Mouse (Mus musculus): ENCODE data around the gene Hdac1.

Hdac1 gene

GRCm38 (mm10) chr4:129571551-129572084 is 29.1 kb upstream of the Hdac1 start:
- CTCF ChIA-PET = interaction anchor here in 3 of 4 experiments (0.5 to 3.0 kb wide), 7 partner anchors 13 to 223 kb away, joined by 3 to 9 read pairs (median 4); no protein-coding TSS in a partner anchor
- POLR2A ChIA-PET = interaction anchor here in 2 of 4 experiments (0.7 to 3.2 kb wide), 15 partner anchors 11 to 125 kb away, joined by 3 to 15 read pairs (median 3); partner anchors contain the start of genes Hdac1 (in 1 of the 2) and Txlna (in 1 of the 2)

GRCm38 (mm10) chr4:129570028-129570427 is 27.5 kb upstream of the Hdac1 start:
- ChIA-PET POLR2A (interaction anchor here in 3 of 4 experiments (0.6 to 3.2 kb wide), 15 partner anchors 8 to 1747 kb away, joined by 3 to 15 read pairs (median 3); partner anchors contain the start of genes Tmem39b (in 1 of the 3) and Txlna (in 1 of the 3)), CTCF (interaction anchor here in 1 of 4 experiments (0.6 to 3.0 kb wide), 4 partner anchors 15 to 38 kb away, joined by 3 to 9 read pairs (median 4); no protein-coding TSS in a partner anchor)

DNA sequence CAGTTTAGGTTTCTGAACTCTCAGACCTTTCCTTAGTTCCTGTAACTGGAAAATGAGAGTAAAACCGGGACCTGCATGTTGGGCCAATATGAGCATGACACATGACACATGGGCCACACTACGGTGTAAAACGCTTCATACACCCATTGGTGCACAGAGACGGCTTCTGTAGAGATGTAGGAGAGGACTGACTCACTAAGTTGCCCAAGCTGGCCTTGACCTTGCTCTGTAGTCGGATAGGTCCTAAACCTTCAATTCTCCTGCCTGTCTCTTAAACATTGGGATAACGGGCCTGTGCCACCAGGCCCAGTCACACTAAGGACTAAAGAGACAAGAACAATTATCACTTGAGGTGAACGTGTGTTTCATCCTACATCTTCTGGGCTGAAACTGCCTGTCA is 25.9 kb upstream of the Hdac1 start:
- CTCF ChIA-PET = interaction anchor here in 1 of 4 experiments (0.9 kb wide), 1 partner anchor 9 kb away, joined by 3 read pairs; no protein-coding TSS in a partner anchor
- POLR2A ChIA-PET = interaction anchor here in 2 of 4 experiments (1.0 to 1.7 kb wide), 4 partner anchors 10 to 55 kb away, joined by 3 to 4 read pairs (median 3); partner anchors contain the start of gene Marcksl1 (in 1 of the 2)

- POLR2A ChIA-PET = interaction anchor here in 3 of 4 experiments (0.9 to 1.7 kb wide), 3 partner anchors 8 to 10 kb away, joined by 3 to 6 read pairs (median 4); no protein-coding TSS in a partner anchor
- CTCF ChIA-PET = interaction anchor here in 2 of 4 experiments (0.6 to 1.6 kb wide), 3 partner anchors 9 to 162 kb away, joined by 3 to 4 read pairs (median 3); no protein-coding TSS in a partner anchor
Measured at GRCm38 (mm10) chr4:129565139-129565538, 22.6 kb upstream of the Hdac1 start.

DNA sequence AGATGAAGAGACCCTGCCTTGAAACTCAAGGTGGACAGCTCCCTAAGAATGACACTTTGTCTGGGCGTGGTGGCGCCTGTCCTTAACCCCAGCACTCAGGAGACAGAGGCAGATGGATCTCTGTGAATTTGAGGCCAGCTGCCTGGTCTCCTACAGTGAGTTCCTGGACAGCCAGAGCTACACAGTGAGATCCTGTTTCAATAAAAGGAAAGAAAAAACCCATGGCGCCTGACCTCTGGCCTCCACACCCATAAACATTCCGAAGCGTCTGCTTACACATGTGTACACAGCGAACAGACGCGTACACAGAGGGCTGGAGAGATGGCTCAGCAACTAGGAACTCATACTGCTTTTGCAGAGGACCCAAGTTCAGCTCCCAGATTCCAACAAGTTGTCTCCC is 21.2 kb upstream of the Hdac1 start:
- CTCF ChIA-PET = interaction anchor here in 2 of 4 experiments (0.9 to 1.6 kb wide), 3 partner anchors 9 to 352 kb away, joined by 3 to 4 read pairs (median 4); no protein-coding TSS in a partner anchor
- POLR2A ChIA-PET = interaction anchor here in 2 of 4 experiments (0.6 to 1.2 kb wide), 3 partner anchors 21 to 132 kb away, joined by 3 to 4 read pairs (median 4); partner anchors contain the start of gene Hdac1 (in 1 of the 2)

DNA sequence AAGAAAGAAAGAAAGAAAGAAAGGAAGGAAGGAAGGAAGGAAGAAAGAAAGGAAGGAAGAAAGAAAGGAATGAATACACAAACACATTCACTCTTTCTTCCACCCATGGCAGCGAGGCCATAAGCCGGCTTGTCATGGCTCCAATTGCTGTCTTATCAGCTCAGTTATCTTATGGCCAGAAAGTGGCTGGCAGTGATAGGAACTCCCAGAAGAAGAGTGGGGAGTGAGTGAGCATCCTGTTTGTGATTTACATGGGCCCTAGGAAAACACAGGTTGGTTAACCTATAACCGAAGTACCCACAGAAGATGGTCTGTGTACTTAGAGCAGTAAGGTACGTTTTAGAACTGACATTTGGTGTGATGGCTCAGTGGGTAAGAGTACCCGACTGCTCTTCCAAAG is 18.7 kb upstream of the Hdac1 start:
- ChIA-PET POLR2A (interaction anchor here in 2 of 4 experiments (0.6 to 1.0 kb wide), 3 partner anchors 15 to 234 kb away, joined by 3 read pairs; no protein-coding TSS in a partner anchor), CTCF (interaction anchor here in 1 of 4 experiments (1.4 to 1.9 kb wide), 2 partner anchors 16 to 21 kb away, joined by 3 to 4 read pairs; no protein-coding TSS in a partner anchor)

- POLR2A ChIA-PET = interaction anchor here in 3 of 4 experiments (0.6 to 6.8 kb wide), 22 partner anchors 9 to 500 kb away, joined by 3 to 66 read pairs (median 3); partner anchors contain the start of genes Bsdc1 (in 2 of the 3), Hdac1 (in 2 of the 3), Marcksl1 (in 1 of the 3) and Rnf19b (in 1 of the 3)
- CTCF ChIA-PET = interaction anchor here in 3 of 4 experiments (0.6 to 4.1 kb wide), 8 partner anchors 9 to 388 kb away, joined by 3 to 13 read pairs (median 4); partner anchors contain the start of genes Fam167b (in 1 of the 3) and Txlna (in 1 of the 3)
Measured at GRCm38 (mm10) chr4:129558321-129558955, 15.9 kb upstream of the Hdac1 start.

- ChIA-PET POLR2A (interaction anchor here (0.6 to 6.8 kb wide), 25 partner anchors 8 to 499 kb away, joined by 3 to 66 read pairs (median 5); partner anchors contain the start of genes Hdac1 (in 2 of the 4), Eif3i (in 1 of the 4), Marcksl1 (in 1 of the 4) and Rnf19b (in 1 of the 4)), CTCF (interaction anchor here in 3 of 4 experiments (0.6 to 4.1 kb wide), 10 partner anchors 17 to 568 kb away, joined by 3 to 24 read pairs (median 6); partner anchors contain the start of gene Fam167b (in 1 of the 3))
Measured at GRCm38 (mm10) chr4:129557256-129557808, 14.8 kb upstream of the Hdac1 start.

DNA sequence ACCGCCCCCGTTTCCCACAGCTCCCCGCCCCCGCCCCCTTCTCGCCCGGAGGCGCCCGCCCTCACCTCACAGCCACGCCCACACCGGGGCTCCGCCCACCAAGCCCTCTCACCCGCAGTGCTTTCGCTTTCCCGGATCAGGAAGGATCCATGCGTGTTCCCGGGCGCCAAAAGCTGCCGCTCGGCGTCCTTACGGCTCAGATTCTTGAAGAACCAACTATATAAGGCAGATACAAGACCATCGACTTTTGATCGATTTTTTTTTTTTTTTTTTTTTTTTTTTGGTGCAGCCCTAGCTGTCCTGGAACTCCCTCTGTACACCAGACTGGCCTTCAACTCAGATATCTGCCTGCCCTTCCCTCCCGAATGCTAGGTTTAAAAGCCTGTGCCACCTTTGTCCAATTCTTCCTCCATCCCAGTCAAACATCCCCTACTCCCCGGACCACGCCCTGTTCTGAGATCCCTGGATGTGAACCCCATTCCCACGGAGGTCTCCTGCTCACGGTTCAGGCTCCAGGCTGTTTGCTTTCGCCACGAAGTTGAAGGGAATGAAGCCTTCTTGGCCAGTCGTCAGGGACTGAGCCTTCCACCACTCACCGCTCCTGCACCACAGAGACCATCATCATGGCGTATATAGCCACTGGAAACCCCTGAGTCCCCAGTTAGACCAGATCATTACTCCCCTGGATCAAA is 14.2 kb upstream of the Hdac1 start:
- CTCF ChIA-PET = interaction anchor here (0.5 to 4.1 kb wide), 23 partner anchors 8 to 750 kb away, joined by 3 to 24 read pairs (median 5); partner anchors contain the start of genes Hdac1 (in 2 of the 4) and Fam167b (in 1 of the 4)
- POLR2A ChIA-PET = interaction anchor here (0.5 to 6.8 kb wide), 75 partner anchors 8 to 975 kb away, joined by 3 to 66 read pairs (median 4); partner anchors contain the start of genes Hdac1 (in 3 of the 4), Txlna (in 3 of the 4), Marcksl1 (in 2 of the 4) and S100pbp (in 2 of the 4)

DNA sequence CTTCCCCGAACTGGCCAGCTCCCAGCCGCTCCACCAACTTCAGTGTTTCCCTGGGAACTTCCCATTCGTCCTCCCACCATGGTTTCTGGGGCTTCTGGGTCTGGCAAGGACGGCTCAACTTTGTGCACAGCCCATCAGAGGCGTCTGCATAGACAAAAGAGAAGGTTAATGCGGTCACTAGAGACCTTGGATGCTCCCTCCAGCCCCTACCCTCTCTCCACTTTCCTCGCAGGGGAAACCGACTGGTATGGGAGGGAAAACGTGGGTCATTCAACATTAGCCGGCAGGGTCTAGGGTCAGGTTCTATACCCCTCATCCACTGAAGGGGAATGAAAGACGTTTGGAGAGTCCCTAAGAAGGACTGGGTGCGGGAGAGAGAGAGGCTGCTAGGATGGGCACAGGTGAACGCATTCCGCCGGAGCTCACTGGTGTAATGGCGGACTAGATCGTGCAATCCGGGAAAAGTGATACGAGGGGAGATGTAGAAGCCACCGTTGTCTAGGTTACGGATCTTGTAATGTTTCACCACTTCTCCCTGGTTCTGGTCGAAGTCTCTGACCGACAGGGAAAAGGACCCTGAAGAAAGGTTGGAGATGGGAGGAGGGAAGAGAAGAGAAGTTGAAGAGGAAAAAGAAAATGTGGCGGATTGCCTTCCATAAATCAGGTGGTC is 13.5 kb upstream of the Hdac1 start:
- ChIA-PET CTCF (interaction anchor here (0.5 to 4.1 kb wide), 26 partner anchors 9 to 749 kb away, joined by 3 to 24 read pairs (median 4); partner anchors contain the start of gene Hdac1 (in 2 of the 4)), POLR2A (interaction anchor here (0.6 to 6.8 kb wide), 78 partner anchors 8 to 976 kb away, joined by 3 to 66 read pairs (median 4); partner anchors contain the start of genes Hdac1 (in 3 of the 4), S100pbp (in 3 of the 4), Txlna (in 3 of the 4) and Yars (in 3 of the 4))

DNA sequence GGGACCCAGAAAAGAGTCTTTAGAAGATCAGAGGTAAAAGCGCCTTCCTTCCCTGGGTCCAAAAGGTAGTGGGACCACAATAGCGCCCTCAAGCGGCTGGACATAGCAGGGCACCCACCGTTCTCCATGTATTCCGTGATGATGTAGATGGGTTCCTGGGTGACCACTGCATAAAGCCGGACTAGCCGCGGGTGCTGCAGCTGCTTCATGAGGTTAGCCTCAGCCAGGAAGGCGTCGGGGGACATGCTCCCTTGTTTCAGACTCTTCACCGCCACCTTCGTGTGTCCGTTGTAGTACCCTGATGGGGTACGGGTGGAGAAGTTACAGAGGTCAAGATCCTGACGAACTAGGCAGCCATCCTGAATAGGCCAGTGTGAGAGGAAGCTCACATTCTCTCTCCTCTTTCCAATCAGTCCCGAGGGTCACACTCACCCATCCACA is 12.9 kb upstream of the Hdac1 start:
- POLR2A ChIA-PET = interaction anchor here (0.6 to 6.8 kb wide), 49 partner anchors 8 to 749 kb away, joined by 3 to 66 read pairs (median 5); partner anchors contain the start of genes Hdac1 (in 3 of the 4), Marcksl1 (in 2 of the 4), S100pbp (in 2 of the 4) and Txlna (in 2 of the 4)
- CTCF ChIA-PET = interaction anchor here (0.5 to 4.1 kb wide), 35 partner anchors 9 to 647 kb away, joined by 3 to 24 read pairs (median 4); partner anchors contain the start of genes Hdac1 (in 3 of the 4), Ccdc28b (in 1 of the 4), Fam167b (in 1 of the 4) and Tmem39b (in 1 of the 4)

GRCm38 (mm10) chr4:129554512-129554911 is 12.0 kb upstream of the Hdac1 start:
- POLR2A ChIA-PET = interaction anchor here (0.7 to 6.8 kb wide), 17 partner anchors 9 to 173 kb away, joined by 3 to 66 read pairs (median 13); partner anchors contain the start of genes Hdac1 (in 3 of the 4), Bsdc1 (in 1 of the 4), Eif3i (in 1 of the 4) and Fam167b (in 1 of the 4)

GRCm38 (mm10) chr4:129550295-129550694 is 7.8 kb upstream of the Hdac1 start:
- ChIA-PET CTCF (interaction anchor here in 2 of 4 experiments (0.6 to 2.2 kb wide), 6 partner anchors 10 to 522 kb away, joined by 3 to 13 read pairs (median 6); no protein-coding TSS in a partner anchor), POLR2A (interaction anchor here in 2 of 4 experiments (0.6 to 1.0 kb wide), 4 partner anchors 7 to 134 kb away, joined by 3 to 8 read pairs (median 5); no protein-coding TSS in a partner anchor)

More at GRCm38 (mm10) chr4:129554512-129554911, 12.0 kb upstream of the Hdac1 start:
- CTCF ChIA-PET = interaction anchor here (0.6 to 2.9 kb wide), 27 partner anchors 9 to 278 kb away, joined by 3 to 24 read pairs (median 4); partner anchors contain the start of genes Hdac1 (in 3 of the 4), Ccdc28b (in 1 of the 4), Fam167b (in 1 of the 4) and Txlna (in 1 of the 4)

- CTCF ChIA-PET = interaction anchor here (0.6 to 2.2 kb wide), 25 partner anchors 9 to 1292 kb away, joined by 3 to 13 read pairs (median 4); partner anchors contain the start of gene Tinagl1 (in 1 of the 4)
- POLR2A ChIA-PET = interaction anchor here in 2 of 4 experiments (0.5 to 1.1 kb wide), 8 partner anchors 9 to 322 kb away, joined by 3 to 8 read pairs (median 4); no protein-coding TSS in a partner anchor
Measured at GRCm38 (mm10) chr4:129549306-129549705, 6.8 kb upstream of the Hdac1 start.

DNA sequence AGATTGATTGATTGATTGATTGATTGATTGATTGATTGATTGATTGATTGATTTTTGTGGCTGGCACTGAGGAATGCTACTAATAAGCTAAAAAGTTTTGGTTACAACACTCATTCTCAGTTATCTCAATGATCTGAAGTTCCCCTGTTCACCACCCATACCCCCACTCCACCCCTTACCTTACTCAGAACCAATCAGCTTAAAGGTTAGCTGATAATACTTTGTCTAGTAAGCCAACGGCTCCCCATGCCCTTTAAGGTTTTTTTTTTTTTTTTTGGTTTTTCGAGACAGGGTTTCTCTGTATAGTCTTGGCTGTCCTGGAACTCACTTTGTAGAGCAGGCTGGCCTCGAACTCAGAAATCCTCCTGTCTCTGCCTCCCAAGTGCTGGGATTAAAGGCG is 5.1 kb upstream of the Hdac1 start:
- ChIA-PET CTCF (interaction anchor here in 2 of 4 experiments (2.0 kb wide), 2 partner anchors 24 to 37 kb away, joined by 5 read pairs; no protein-coding TSS in a partner anchor), POLR2A (interaction anchor here (0.6 to 1.6 kb wide), 6 partner anchors 9 to 149 kb away, joined by 3 to 7 read pairs (median 4); partner anchors contain the start of genes Marcksl1 (in 1 of the 4) and Tmem39b (in 1 of the 4))
